Mouse (Mus musculus) hematopoietic stem cell, adult 5-6 weeks (primary cell): ENCODE data around the gene Cables2. TPM values are rescaled to one million over a fixed set of nuclear protein-coding genes. Genes with fewer than 3 reads are reported as not detected.
A peak's percentile ranks its signal among the peaks of the same experiment; 100 is the strongest.

Experiments used
- ATAC-seq, 2 experiments: fragments of 125-278 bp in 1 of 2; replicated peaks in 1 of 2; 2 replicates each; pipeline ENCODE4 v1.8.0; 2016 to 2017; ENCODE audit warnings: inconsistent platforms in 2 of 2, mild to moderate bottlenecking in 2 of 2, moderate number of reproducible peaks in 2 of 2, low read depth in 1 of 2, moderate TSS enrichment in 1 of 2; ENCODE audit not compliant: low FRiP score in 2 of 2, poor library complexity in 2 of 2, severe bottlenecking in 2 of 2, insufficient read depth in 1 of 2, low TSS enrichment in 1 of 2
- total RNA-seq: library from RNA; stranded (forward); fragments of 172-1452, 232-1000 nt; gene quantifications from 2 replicates; pipeline ENCODE4 v1.2.3, GENCODE M21; 2017

Cables2 gene
- total RNA-seq, 1 experiment from 2014 or later = 9.8 TPM

DNA sequence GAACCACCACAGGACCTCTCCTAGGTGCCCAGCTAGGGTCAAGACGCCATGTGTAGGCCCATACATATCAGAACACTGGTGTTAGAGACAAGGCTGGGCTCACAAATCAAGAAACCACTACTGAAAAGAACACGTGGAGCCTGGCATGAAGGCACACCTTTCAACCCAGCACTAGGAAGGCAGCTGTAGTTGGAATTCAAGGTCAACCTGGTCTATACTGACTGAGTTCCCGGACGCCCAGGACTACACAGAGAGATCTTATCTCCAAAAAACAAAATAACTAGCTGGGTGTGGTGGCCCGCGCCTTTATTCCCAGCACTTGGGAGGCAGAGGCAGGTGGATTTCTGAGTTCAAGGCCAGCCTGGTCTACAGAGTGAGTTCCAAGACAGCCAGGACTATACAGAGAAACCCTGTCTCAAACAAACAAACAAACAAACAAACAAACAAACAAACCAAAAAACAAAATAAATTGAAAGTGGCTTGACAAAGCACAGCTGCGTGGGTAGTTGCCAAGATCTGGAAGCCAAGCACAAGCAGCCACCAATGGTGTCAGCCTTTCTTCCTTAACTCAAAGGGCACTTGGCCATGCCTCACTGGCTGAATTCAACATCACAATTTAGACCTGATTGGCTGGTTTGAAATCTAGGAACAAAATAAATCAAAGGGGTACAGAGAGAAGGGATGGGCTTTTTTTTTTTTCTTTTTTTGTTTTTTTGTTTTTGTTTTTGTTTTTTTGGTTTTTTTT, 35.5 kb downstream of the Cables2 start:
- ATAC-seq = no peak

DNA sequence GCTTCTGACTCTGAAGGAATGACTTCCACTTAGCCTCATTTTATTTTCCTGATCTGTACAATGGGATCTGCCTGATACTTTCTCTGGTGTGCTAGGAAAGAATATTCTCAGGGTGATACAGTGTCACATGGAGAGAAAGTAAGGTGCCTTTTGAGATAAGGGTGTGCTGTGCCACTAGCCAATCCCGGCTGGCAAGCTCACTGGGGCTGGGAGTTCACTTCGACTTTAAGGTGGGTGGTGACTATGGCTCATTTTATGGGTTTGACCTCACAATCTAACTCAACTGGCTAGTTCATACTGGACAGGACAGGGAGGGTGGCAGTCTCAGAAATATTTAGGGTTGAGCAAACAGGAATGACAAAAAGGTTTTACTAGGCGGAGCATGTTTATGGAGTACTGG, 36.4 kb downstream of the Cables2 start:
- no peak for ATAC-seq

- ATAC-seq = no peak
Measured at GRCm38 (mm10) chr2:180236500-180236899, 36.8 kb downstream of the Cables2 start.

DNA sequence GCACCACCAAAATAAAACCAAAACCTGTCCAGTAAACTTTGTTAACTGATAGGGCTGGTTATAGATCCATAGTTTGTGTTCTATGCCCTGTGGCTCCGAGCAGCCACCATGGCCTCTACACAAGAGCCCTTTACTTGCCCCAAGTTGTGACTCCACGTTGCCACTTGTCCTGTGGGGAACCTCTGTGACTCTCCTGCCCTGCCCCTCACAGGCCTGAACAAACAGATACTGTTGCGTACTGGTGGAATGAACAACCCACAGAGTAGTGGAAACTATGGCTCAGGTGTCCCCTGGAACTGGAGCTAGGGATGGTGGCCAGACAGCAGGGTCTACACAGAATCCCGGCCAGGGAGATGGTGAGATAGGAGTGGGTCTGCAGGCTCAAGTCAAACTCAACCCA, 37.5 kb downstream of the Cables2 start:
- no peak for ATAC-seq

DNA sequence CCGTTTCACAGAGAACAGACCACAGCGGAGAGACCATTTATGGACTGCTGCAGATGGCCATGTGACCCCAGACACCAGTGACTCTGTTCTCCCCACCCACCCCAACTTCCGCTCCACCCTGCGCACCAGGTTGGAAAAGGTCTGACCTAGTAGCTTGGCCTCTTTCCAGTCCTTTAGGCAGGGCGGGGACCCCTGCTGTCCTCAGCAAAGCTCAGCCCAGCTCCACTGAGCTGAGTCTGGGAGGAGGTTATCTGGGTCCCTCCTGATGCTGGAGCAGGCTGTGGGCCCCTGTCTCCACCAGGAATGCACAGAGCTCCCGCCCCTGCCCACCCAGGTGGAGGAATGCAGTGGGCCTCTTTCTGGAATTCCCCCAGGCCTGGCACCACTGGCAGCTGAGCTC, 38.3 kb downstream of the Cables2 start:
- ATAC-seq = no peak

- no peak for ATAC-seq
Measured at GRCm38 (mm10) chr2:180234353-180234752, 38.9 kb downstream of the Cables2 start.

- ATAC-seq = no peak
Measured at GRCm38 (mm10) chr2:180233101-180233904, 40.0 kb downstream of the Cables2 start.

DNA sequence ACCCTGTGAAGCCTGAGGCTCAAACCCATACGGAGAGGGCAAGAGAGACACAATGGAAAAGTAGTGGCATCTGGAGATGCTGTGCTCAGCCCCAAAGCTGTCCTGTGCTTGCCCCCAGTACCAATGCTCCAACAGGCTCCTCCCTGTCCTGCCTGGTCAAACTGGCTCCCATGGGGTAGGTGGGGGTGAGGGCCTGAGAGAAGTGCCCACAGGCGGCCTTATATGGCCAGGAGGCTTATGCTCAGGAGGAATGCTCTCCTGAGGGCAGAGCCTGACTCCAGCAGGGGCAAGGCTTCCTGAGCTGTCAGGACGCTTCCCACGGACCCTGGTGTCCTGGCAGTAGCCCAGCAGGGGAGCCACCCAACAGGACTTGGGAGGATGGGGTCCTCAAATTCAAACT, 42.8 kb downstream of the Cables2 start:
- ATAC-seq = no peak

- no peak for ATAC-seq
Measured at GRCm38 (mm10) chr2:180229129-180229528, 44.2 kb downstream of the Cables2 start.

DNA sequence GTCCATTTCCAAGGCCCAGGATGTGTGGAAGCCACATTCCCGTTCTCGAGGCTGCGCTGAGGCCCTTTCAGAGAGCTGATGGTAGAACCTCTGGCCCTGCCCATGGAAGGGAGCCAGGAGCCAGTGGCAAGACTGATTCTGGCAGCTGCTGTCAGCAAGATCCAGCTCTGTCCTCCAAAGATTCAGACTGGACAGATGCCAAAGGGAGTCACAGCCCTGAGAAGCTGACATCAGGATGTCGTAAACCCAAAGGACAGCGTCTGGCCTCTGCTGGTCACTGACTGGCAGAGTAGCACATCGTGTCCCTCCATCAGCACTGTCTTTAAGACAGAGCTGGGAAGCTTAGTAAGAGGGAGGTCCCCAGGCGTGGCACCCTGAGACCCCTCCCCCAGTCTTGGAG, 44.7 kb downstream of the Cables2 start:
- ATAC-seq = no peak

DNA sequence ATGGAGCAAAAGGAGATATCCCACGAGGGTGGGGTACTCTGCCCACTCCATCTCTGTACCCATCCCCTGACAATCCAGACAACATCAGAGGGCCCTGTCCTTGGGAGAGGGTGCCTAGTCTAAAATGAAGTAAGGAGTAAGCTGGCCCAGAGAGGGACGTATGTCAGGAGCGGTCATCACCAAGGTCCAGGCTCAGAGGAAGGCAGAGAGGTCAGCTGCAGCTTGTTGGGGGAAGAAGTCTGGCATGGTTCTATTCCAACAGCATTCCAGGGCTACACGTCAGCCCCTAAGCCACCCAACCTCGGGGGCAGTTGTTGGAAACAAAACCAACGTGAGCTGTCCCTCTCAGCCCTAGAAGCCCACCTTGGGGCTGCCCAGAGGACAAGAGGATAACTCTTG, 45.2 kb downstream of the Cables2 start:
- ATAC-seq = no peak

- peak; percentile 57 to 70 for ATAC-seq
Measured at GRCm38 (mm10) chr2:180227262-180228059, 45.8 kb downstream of the Cables2 start.

- peak in 1 of 2 experiments; percentile 33; a peak in 1 of 4 replicates for ATAC-seq
Measured at GRCm38 (mm10) chr2:180225762-180226378, 47.4 kb downstream of the Cables2 start, which contains the start of gene Lama5. Gene Lama5 (minus strand): TSS chr2:180225859.

DNA sequence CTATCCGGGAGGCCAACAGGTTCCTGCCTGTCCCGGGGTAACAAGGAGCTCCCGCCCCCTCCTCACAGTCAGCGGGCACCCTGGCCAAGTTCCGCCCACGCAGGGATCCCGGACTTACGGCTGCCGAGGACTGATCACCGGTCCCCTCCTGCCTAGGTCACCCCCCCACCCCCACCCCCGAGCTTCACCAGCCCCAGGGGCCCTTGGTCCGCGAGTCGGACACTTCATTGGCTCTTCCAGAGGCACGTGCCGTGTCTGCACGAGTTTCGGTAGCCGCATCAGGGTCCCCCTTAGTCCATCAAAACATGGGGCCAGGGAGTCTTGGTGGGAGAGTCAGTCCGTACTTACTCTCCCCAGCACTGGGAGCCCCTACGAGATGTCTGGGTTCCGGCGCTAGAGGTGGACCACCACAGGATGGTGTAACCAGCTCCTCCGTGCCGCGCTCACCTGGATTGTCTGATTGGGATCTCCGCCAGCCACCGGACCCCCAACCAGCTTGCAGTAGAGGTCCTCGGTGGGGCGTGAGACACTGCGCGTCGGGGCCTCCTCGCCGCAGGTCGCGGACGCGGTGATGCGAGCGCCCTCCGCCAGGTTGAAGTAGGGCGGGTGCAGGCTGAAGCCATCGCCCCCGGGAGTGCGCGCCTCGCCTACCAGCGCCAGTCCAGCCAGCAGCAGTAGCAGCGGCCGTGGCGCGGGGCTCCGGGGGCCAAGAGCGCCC, 48.1 kb downstream of the Cables2 start:
- ATAC-seq = peak; percentile 6 to 31; a peak in 1 of 4 replicates

DNA sequence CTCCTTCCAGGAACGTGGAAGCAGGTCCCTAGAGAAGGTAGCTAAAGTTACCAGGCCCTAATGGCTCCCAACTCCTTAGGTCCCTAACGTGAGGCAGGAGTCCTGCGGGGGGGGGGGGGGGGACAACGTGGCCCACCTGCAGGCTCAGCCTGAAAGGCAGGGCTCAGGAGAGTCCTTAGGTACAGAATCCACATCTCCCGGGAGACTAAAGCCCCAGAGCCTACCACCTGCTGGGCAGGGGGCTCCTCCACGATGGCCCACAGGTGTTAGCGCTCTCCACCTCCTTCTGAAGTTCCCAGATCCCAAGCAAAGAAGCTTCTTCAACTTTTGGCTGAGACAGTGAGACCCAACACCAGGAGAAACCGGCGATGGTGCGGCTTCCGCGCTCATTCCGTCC, 48.7 kb downstream of the Cables2 start:
- ATAC-seq = no peak

DNA sequence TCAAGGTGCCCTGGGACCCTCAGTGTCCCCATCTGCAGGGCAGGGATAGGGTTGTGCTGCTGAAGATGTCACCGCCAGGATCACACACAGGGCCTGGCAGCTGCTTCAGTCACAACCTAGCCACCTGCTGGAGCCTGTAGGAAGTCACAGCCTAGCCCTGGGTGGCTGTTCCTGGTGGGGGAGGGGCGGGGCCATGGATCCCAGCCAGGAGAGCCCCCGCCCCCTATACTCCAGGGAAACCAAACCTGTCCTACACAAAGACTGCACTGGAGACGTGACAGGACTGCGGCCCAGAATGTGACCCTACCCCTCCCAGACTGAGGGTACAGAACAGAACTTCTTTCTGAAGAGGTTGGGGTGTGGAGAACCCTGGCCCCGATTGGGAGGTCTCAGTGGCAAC, 51.0 kb downstream of the Cables2 start:
- ATAC-seq = no peak

DNA sequence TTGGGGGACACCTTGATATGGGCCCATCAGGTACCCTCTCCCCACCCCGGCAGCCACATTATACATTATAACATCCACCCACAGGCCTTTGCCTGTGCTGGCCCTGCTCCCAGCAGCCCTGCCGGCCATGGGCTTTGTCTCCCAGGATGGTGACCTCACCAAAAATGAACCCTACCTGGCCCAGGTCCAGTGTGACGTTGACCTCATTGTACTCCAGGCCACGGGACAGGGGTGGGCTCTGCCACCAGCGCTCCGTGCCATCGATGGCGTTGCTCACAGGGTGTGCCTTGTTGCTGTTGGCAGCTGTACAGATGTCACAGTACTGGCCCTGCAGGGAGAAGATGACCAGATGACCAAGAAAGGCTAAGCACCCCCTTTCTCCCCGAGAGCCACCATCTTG, 52.2 kb downstream of the Cables2 start:
- ATAC-seq = no peak
